Mouse (Mus musculus): ENCODE results near the gene Gpatch4. TPM values are rescaled to one million over a fixed set of nuclear protein-coding genes. Genes with fewer than 3 reads are reported as not detected.

Gpatch4 gene
- 10 to 100 TPM; 14.8 to 19.5 TPM for total RNA-seq (2021)
- long read RNA-seq, experiment 1, transcript Gpatch4-201 (8 exons, 1,630 nt), result major isoform, 15 of 22 reads
- long read RNA-seq, experiment 1, partial matches to known transcripts, result 0 of 22 reads
- long read RNA-seq, experiment 1, other reads (novel, unspliced or antisense), result 6 of 22 reads
- long read RNA-seq, experiment 2, transcript Gpatch4-201 (8 exons, 1,630 nt), result major isoform, 13 of 24 reads
- long read RNA-seq, experiment 2, partial matches to known transcripts, result 4 of 24 reads
- long read RNA-seq, experiment 2, other reads (novel, unspliced or antisense), result 5 of 24 reads

GRCm38 (mm10) chr3:88042661-88043421 is at the start of gene Gpatch4:
Gene Gpatch4, plus strand, starts transcription at chr3:88043108.
- DNase-seq (ENCODE audit: low spot score in 2 of 2), result peak; percentile 87 to 88

- no peak for DNase-seq (ENCODE audit: low spot score in 2 of 2)
These were observed 49.5 kb upstream of the Gpatch4 start for GRCm38 (mm10) chr3:87993436-87993835.

GRCm38 (mm10) chr3:87995331-87995730 is 47.6 kb upstream of the Gpatch4 start:
- DNase-seq (ENCODE audit: low spot score in 2 of 2), result peak in 1 of 2 experiments; percentile 28

DNA sequence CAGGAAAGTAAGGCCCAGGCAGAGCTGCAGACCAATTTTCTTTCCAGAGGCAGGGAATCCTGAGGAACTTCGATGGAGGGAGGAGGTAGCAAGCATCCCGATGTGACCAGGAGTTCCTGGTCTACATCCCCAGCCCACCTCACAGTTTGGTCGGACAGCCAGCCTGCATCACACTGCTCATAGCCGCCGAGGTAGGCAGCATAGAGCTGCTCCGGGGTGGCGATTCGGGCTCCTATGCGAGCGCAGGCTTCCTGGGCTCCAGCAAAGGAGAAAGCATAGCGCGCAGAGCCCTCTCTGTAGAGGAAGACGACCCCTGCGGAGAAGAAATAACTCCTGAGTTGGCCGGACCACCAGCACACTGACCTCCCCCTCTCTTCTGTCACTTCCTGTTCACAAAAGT is 46.5 kb upstream of the Gpatch4 start:
- DNase-seq (ENCODE audit: low spot score in 2 of 2), result no peak

- DNase-seq (ENCODE audit: low spot score in 2 of 2), result peak in 1 of 2 experiments; percentile 45
These were observed 45.8 kb upstream of the Gpatch4 start for GRCm38 (mm10) chr3:87996971-87997614.

DNA sequence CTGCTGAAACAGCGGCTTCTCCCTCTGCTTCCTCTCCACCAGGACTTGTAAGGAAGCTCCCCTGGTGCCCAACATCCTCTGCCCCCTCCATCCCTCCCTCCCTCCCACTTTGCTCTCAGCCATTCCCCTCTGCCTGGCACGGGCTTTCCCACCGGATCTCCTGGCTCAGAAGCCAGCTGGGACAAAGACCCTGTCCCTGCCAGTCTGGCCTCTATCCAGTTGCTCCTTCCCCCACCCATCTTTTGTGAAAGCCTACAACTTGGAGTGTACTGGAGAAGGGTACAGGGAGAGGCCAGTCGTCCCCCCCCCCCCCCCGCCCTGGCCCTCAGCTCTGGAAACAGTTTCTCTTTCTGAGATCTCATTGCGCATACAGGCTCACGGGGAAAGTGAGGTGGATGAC is 44.2 kb upstream of the Gpatch4 start:
- DNase-seq (ENCODE audit: low spot score in 2 of 2), result peak in 1 of 2 experiments; percentile 46

GRCm38 (mm10) chr3:87999243-87999895 is 43.5 kb upstream of the Gpatch4 start:
- no peak for DNase-seq (ENCODE audit: low spot score in 2 of 2)

DNA sequence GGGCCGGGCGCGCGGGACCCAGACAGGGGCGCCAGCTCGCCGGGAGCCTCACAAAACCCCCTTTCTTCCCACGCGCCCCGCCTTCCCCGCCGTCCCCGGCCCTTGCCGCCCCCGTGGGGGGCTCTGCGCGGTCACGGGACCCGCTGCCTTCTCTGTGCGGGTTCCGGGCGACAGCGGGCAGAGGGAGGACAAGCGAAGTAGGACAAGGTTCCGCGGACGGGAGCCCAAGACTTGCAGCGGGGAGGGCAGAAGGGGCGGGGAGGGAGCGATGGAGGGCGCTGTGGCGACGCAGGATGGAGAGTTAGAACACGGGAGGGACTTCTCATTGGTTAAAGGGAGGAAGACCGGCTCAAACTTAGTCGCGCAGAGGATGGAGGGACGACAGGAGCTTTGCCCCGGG is 42.7 kb upstream of the Gpatch4 start, which contains the start of gene Bcan:
Gene Bcan (minus strand): TSS at position 50 of the 400 bp plus-strand sequence.
- DNase-seq (ENCODE audit: low spot score in 2 of 2), result peak; percentile 33 to 59

DNA sequence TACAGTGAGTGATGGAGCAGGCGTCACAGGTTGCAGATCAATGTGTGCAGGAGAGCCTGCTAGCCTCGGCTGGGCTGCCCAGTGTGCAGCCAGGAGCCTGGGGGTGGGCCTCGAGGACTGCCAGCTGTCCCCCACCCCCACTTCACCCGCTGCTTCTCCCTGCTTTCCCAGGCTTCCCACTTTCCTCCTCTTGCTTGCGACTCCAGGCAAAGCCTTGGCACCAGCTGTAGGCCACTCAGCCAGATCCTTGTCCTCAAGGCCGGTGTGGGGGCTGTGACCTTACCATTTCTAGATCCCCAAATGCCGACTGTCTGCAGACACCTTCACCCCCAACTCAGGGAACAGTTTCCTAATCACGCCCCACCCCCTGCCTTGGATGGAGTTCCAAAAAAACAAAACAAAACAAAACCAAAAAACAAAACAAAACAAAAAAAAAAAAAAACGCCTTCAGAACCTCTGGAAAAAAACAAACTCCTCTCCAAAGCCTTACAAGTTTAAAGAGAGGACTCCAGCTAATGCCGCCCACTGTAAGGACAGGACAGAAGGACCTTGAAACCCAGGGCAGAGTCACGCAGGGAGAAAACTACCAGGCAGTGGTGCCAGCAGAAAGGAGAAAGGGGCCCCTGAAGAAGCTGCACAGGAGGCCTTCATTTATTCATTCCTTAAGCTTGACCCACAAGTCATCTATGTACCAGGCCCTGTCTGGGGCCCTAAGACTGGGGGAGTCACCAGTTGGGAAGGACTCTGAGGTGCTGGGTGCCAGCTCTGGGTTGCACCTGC is 41.9 kb upstream of the Gpatch4 start:
- DNase-seq (ENCODE audit: low spot score in 2 of 2), result no peak

DNA sequence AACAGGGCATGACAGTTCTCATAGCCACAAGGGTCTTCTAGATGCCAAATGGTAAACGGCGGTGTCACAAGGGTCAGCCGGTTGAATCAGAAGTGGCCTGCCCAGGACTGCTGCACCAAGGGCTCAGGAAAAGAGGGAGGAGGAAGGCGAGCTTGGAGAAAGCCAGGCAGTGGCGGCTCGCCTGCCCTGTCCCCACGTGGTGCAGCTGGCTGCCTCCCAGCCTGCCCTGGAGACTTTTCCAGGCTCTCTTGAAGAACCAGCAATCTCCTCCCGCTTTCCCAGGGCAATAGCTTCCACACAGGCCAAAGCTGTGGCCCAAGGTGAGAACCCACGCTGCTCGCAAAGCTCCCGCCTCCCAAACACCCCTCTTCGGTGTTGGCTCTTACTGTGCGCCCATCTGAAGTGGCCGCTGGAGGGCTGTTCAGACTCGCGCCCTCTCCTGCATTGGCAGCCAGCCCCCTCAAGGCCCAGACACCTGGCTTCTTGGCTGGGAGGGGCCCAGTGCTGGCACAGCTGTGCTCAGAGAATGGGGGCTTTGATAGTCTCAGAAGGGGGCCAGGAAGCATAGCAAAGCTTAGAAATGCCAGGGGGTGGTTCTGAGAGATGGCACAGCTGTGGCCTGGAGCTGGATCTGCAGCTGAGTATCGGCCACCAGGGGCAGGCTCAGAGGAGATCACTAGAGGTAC is 40.5 kb upstream of the Gpatch4 start:
- DNase-seq (ENCODE audit: low spot score in 2 of 2), result no peak

DNA sequence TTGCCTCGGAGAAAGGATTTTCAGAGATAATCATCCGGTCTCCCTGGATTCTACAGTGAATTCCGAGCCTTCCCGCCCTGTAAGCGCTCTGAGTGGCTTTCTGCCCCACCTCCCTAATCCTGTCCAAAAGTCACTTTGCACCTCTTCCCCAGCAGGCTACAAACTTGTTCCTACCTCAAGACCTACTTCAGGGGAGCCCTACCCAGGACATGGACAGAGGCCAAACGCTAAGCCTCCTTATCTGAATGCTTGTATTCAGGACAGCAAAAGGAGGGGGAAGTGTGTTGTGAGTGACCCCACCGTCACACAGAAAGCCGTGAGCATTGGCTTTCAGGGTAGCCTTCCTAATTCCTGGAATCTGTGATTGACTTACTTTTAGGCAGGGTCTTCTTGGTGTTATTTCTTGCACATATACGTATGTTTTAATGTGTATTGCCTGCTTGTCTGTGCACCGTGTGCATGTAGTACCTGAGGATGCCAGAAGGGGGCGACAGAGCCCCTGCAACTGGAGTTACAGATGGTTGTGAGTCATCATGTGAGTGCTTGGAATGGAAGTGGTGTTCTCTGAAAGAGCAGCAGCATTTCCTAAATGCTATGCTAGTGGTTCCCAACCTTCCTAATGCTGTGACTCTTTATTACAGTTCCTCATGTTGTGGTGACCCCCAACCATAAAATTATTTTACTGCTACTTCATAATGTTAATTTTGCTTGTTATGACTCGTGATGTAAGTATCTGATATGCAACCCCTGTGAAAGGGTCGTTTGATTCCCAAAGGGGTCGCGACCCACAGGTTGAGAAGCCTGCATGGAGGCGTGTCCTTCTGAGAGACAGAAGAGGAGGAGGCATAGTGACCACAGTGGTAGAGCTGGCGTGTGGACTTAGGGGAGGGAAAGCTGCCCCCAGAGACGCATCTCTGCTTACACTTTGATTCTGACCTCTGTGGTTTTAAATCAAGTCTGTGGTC is 36.8 kb upstream of the Gpatch4 start:
- DNase-seq (ENCODE audit: low spot score in 2 of 2), result no peak

- DNase-seq (ENCODE audit: low spot score in 2 of 2), result peak in 1 of 2 experiments; percentile 42
These were observed 32.2 kb upstream of the Gpatch4 start for GRCm38 (mm10) chr3:88010634-88011265.

DNA sequence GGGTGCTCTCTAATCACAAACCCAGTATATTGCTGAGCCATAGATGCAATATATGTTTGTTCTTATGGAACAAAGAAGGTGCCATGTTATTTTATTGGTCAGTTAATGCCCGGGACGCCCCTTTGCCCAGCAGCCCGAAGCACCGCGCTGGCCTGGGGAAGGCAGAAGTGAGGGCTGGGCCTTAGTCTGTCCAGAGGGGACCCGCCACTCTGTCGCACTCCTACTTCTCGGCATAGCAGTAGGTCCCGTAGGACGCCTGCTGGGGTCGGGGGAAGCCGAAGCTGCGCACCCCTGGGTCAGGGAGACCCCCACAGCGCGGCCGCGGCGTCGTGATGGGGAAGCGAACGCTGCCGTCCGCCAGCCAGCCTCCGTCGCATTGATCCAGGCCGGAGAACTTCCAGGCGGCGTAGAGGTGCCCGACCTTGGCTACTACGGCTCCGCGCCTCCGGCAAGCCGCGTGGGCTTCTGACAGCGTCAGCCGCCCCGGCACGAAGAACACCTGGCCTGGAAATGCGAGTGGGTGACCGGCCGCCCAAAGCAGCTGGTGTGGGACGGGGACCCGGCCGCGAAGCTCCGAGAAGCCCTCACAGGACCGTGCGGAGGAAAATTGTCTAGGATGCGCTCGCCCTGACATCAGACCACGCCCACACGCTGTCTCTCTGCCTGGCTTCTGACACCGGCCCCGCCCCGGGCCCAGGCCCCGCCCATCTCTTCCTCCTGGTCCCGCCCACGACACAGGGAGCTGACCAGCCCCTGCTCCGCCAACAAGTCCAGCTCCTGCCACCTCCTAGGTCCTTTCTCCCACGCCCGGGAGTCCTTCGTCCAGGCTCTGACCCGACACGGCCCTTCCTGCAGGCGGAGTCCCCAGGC is 20.4 kb upstream of the Gpatch4 start:
- peak; percentile 79 to 81 for DNase-seq (ENCODE audit: low spot score in 2 of 2)

DNA sequence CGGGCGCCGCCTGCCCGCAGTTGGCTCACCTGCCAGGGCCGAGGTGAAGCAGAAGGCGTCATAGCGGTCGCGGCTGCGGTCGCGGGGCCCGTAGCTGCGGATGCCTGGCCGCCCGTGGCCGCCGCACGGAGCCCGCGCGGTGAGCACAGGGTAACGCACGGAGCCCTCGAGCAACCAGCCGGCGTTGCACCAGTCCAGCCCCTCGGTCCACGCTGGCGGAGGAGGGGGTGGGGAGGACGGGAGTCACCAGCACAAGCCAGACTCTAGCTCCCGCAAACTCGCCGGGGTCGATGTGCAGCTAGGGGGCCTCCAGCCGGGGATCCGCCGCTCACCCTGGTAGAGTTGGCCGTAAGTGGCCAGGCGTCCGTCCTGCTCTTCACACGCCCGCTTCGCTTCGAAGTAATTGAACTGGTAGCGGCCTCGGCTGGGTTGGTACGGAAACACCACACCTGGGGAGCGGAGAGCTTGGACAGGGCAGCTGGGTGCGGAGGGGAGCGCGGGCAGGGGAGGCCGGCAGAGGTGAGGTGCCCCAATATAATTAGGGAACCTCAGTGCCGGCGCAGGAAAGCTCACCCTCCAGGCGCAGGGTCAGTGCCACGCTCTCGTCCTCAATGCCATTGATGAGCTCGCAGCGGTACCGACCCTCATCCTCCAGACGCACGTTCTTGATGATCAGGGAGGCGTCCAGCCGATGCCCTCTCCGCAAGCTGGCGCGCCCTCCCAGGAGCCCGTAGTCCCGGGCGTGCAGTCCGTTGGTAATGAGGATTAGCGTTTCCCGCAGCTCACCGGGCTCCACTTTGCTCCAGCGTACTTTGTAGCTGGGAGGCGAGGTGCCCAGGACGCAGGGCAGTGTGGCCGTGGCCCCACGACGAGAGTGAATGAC is 19.5 kb upstream of the Gpatch4 start:
- DNase-seq (ENCODE audit: low spot score in 2 of 2), result no peak

- DNase-seq (ENCODE audit: low spot score in 2 of 2), result no peak
These were observed 16.1 kb upstream of the Gpatch4 start for GRCm38 (mm10) chr3:88026823-88027222.

All from left cerebral cortex, adult 18-20 months (tissue).